Mouse (Mus musculus) urinary bladder, adult 2 months (tissue): Measurements from ENCODE around the gene Ugt1a10. TPM values are rescaled to one million over a fixed set of nuclear protein-coding genes. Genes with fewer than 3 reads are reported as not detected.

Experiments
- polyA plus RNA-seq: library from polyadenylated mRNA; depleted of rRNA; stranded (reverse); fragments of >200 nt; gene quantifications from 2 replicates; pipeline ENCODE4 v1.2.3, GENCODE M21; 2012; rRNA removed

The Ugt1a10 gene
- polyA plus RNA-seq, 1 experiment, result not detected

Other genes starting within 250 kb of the Ugt1a10 start
- 22.2 and 22.5 TPM in 2 replicates for gene Dgkd, start 202.1 kb upstream of the Ugt1a10 start, polyA plus RNA-seq
- 19.4 and 23.5 TPM in 2 replicates for gene Usp40, start 46.8 kb upstream of the Ugt1a10 start, polyA plus RNA-seq
- not detected in 2 replicates for gene Ugt1a9, start 15.4 kb downstream of the Ugt1a10 start, polyA plus RNA-seq
- not detected in 2 replicates for gene Ugt1a8, start 32.4 kb downstream of the Ugt1a10 start, polyA plus RNA-seq
- gene Ugt1a7c, start 39.7 kb downstream of the Ugt1a10 start, polyA plus RNA-seq, result 96.6 and 98.2 TPM in 2 replicates
- gene Ugt1a6b, start 47.9 kb downstream of the Ugt1a10 start, polyA plus RNA-seq, result 30.4 and 31.7 TPM in 2 replicates
- 361 and 412 TPM in 2 replicates for gene Ugt1a6a, start 79.4 kb downstream of the Ugt1a10 start, polyA plus RNA-seq
- gene Ugt1a5, start 110.6 kb downstream of the Ugt1a10 start, polyA plus RNA-seq, result 2.3 and 5.1 TPM in 2 replicates
- gene Ugt1a2, start 145.2 kb downstream of the Ugt1a10 start, polyA plus RNA-seq, result 0.77 and 1.6 TPM in 2 replicates
- 1.3 and 1.7 TPM in 2 replicates for gene Dnajb3, start 150.4 kb downstream of the Ugt1a10 start, polyA plus RNA-seq
- gene Ugt1a1, start 156.6 kb downstream of the Ugt1a10 start, polyA plus RNA-seq, result 9.0 and 11.0 TPM in 2 replicates
- 0.24 and 0.29 TPM in 2 replicates for gene Mroh2a, start 171.6 kb downstream of the Ugt1a10 start, polyA plus RNA-seq
- 62.9 and 67.6 TPM in 2 replicates for gene Hjurp, start 222.2 kb downstream of the Ugt1a10 start, polyA plus RNA-seq
- gene Trpm8, start 222.3 kb downstream of the Ugt1a10 start, polyA plus RNA-seq, result not detected in 2 replicates